Mouse (Mus musculus) midbrain, embryonic 15.5 days (tissue): ENCODE data around the gene Tmem106c. TPM values are rescaled to one million over a fixed set of nuclear protein-coding genes. Genes with fewer than 3 reads are reported as not detected.

Source experiments
- ATAC-seq: fragments of 200-750 bp; cut with Nextera tagmentation; replicated peaks from 2 replicates; pipeline ENCODE4 v1.8.0; 2017; ENCODE audit warnings: moderate TSS enrichment
- H3K27ac ChIP-seq: fragments of 300-500 bp; sonication (generic); 2 replicates; pipeline ENCODE4 v1.5.1; 2015; ENCODE audit warnings: mild to moderate bottlenecking, inconsistent platforms
- H3K27me3 ChIP-seq: fragments of 300-500 bp; sonication (generic); replicated peaks from 2 replicates; pipeline ENCODE4 v1.6.1; 2015; ENCODE audit warnings: inconsistent platforms
- H3K36me3 ChIP-seq: fragments of 300-500 bp; sonication (generic); replicated peaks from 2 replicates; pipeline ENCODE4 v1.6.1; 2015; ENCODE audit warnings: inconsistent platforms
- H3K4me1 ChIP-seq: fragments of 300-500 bp; sonication (generic); 2 replicates; pipeline ENCODE4 v1.6.1; 2015; ENCODE audit warnings: inconsistent platforms
- H3K4me2 ChIP-seq: fragments of 300-500 bp; sonication (generic); 2 replicates; pipeline ENCODE4 v1.6.1; 2015; ENCODE audit warnings: inconsistent platforms, mild to moderate bottlenecking, moderate library complexity
- H3K4me3 ChIP-seq: fragments of 300-500 bp; sonication (generic); 2 replicates; pipeline ENCODE4 v1.5.1; 2015; ENCODE audit warnings: mild to moderate bottlenecking, inconsistent platforms
- H3K9ac ChIP-seq: fragments of 300-500 bp; sonication (generic); 2 replicates; pipeline ENCODE4 v1.6.1; 2015; ENCODE audit warnings: mild to moderate bottlenecking, inconsistent platforms
- H3K9me3 ChIP-seq: fragments of 300-500 bp; sonication (generic); 2 replicates; pipeline ENCODE4 v1.6.1; 2016; ENCODE audit warnings: inconsistent platforms
- WGBS: fragments of 180-500 bp; shearing (Covaris S2); methylation state at CpG from one replicate; pipeline ENCODE4 v1.1.7; 2015; ENCODE audit warnings: mixed read lengths; 5-methylcytosine and 5-hydroxymethylcytosine counted together
- polyA plus RNA-seq: library from polyadenylated mRNA; unstranded; fragments of >200 nt; fragmentation: Nextera tagmentation; extraction: Ambion mirVana; gene quantifications from 2 replicates; pipeline ENCODE4 v1.2.1, GENCODE M21; 2015

The Tmem106c gene
- polyA plus RNA-seq, 1 experiment from 2014 or later, result 56.2 TPM

DNA sequence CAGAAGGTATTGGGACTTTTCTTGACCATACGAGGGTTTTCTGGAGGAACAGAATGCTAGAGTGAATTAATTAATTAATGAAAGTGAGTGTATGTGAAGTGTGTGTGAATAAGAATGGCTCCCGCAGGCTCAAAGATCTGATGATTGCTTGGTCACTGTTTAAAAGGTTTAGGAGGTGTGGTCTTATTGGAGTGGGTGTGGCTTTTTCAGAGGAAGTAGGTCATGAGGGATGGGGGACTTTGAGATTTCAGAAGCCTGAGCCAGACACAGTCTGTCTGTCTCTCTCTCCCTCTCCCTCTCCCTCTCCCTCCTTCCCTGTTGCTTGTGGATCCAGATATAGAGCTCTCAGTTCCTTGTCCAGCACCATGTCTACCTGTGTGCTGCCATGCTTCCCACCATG is 22.7 kb upstream of the Tmem106c start:
- H3K36me3 ChIP-seq, result no peaks in the 10 kb centered on the region
- H3K27ac ChIP-seq, result no peak overlapping the region
- no peak for ATAC-seq
- no peak overlapping the region for H3K4me2 ChIP-seq
- no peaks in the 10 kb centered on the region for H3K27me3 ChIP-seq
- no peaks in the 10 kb centered on the region for H3K9me3 ChIP-seq
- no peak overlapping the region for H3K9ac ChIP-seq
- no peak overlapping the region for H3K4me3 ChIP-seq
- WGBS, result 90% methylated on average over 2 of the region's 2 CpGs
- H3K4me1 ChIP-seq, result no peaks in the 10 kb centered on the region

DNA sequence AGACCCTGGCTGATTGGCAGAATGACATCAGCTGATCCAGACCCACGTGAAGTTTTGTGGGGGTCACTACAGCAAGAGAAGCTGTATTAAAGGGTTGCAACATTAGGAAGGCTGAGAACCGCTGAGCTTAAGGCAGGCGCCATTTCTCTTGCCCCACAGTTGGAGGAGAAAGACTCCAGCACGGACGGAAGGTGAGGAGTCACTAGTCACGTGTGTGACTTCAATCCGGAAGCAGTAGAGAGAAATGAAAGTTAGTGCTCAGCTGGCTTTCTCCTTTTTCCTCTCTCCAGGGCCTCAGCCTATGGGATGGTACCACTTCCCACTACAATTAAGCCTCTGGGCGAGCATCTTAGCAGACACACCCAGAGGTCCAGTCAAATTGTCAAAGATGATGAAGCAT is 21.5 kb upstream of the Tmem106c start:
- Histone ChIP-seq H3K36me3 (no peaks in the 10 kb centered on the region), H3K9me3 (no peaks in the 10 kb centered on the region), H3K27me3 (no peaks in the 10 kb centered on the region), H3K4me2 (no peak overlapping the region), H3K27ac (no peak overlapping the region), H3K9ac (no peak overlapping the region), H3K4me3 (no peak overlapping the region), H3K4me1 (no peaks in the 10 kb centered on the region)
- ATAC-seq, result no peak
- 87% methylated on average over 8 of the region's 8 CpGs for WGBS

DNA sequence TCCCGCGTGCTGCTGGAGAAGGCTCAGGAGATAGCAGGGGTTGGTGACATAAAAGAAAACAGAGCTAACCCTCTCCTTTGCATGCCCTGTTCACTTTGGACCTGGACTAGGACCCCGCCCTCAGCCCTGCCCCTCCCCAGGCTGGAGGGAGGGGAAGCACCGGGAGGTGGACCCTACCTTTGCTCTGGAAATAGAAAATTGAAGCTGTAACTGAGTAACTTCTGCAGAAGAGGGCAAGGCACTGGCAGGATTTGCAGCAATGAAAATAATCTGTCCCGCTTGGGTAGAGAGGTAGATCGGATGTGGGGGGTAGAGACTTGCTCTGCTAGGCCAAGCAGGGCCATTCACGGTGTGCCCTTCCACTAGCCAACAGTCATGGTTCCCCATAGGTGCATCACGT is 20.6 kb upstream of the Tmem106c start:
- Histone ChIP-seq H3K36me3 (no peaks in the 10 kb centered on the region), H3K27ac (no peak overlapping the region), H3K9ac (no peak overlapping the region), H3K27me3 (no peaks in the 10 kb centered on the region), H3K9me3 (no peaks in the 10 kb centered on the region), H3K4me1 (no peaks in the 10 kb centered on the region), H3K4me2 (no peak overlapping the region), H3K4me3 (no peak overlapping the region)
- 84% methylated on average over 8 of the region's 8 CpGs for WGBS
- ATAC-seq, result no peak

DNA sequence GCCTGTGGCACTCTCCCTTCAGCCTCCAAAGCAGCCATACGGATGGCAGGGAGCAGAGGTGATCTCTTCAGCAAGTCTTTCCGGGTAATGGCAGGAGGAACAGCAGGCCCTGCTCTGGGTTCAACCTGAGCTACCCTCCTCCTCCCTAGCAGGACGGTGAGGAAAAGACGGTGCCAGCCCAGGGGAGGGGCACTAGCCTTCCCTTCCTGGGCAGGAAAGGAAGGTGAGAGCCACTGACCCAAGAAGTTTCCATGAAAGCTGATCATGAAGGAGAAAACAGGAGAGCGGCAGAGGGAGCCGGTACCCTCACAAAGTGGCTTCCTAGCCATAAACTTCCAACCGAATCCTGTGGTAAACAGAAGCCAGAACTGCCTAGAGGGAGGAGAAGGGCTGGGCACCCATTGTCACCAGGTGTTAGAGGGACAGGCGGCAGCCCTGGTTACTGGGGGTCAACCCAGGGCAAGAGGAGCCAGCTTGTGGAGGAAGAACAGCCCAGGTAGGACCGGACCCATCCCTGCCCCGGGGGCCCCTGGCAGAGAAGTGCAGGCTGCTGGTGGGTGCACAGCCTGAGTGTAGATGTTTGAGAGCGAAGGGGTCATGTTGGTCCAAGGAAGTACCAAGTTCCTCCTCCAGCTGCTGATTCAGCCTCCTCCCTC is 19.0 kb upstream of the Tmem106c start:
- ATAC-seq, result no peak
- H3K4me1 ChIP-seq, result no peaks in the 10 kb centered on the region
- H3K4me2 ChIP-seq, result no peak overlapping the region
- no peaks in the 10 kb centered on the region for H3K27me3 ChIP-seq
- 79% methylated on average over 11 of the region's 11 CpGs for WGBS
- no peaks in the 10 kb centered on the region for H3K9me3 ChIP-seq
- H3K9ac ChIP-seq, result no peak overlapping the region
- no peaks in the 10 kb centered on the region for H3K36me3 ChIP-seq
- H3K27ac ChIP-seq, result no peak overlapping the region
- no peak overlapping the region for H3K4me3 ChIP-seq

DNA sequence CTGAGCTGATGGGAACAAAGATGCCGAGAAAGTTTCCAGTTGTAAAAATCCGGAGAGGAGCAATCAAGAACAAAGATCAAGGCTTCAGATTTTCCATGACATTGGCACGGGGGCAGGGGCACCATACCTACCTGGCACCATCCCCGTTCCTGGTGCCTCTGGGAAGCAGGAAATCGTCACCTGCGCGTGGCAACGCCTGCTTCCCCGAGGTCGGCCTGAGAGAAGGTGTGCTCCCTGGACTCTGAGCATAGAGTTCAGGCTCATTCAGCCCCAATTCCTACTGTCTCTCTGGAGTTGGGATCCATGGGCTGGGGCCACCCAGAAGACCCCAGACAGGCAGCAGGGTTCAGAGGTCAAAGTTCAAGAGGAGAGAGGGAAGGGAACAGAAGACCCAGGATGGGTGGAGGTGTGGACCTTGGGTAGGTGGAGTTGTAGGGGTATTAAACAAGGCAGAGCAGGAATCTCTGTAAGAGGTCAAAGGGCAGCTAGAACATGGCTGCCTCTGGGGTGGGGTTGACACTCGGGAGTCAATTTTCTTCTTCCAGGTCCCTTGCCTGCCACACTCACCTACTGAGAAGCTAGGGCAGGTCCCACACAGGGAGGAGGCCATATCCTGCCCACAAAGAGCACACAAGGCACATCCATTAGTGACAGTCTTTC is 18.2 kb upstream of the Tmem106c start:
- 80% methylated on average over 11 of the region's 11 CpGs for WGBS
- H3K36me3 ChIP-seq, result no peaks in the 10 kb centered on the region
- H3K9me3 ChIP-seq, result no peaks in the 10 kb centered on the region
- no peak overlapping the region for H3K27ac ChIP-seq
- H3K27me3 ChIP-seq, result no peaks in the 10 kb centered on the region
- no peak for ATAC-seq
- no peaks in the 10 kb centered on the region for H3K4me1 ChIP-seq
- no peak overlapping the region for H3K4me2 ChIP-seq
- no peak overlapping the region for H3K4me3 ChIP-seq
- H3K9ac ChIP-seq, result no peak overlapping the region

DNA sequence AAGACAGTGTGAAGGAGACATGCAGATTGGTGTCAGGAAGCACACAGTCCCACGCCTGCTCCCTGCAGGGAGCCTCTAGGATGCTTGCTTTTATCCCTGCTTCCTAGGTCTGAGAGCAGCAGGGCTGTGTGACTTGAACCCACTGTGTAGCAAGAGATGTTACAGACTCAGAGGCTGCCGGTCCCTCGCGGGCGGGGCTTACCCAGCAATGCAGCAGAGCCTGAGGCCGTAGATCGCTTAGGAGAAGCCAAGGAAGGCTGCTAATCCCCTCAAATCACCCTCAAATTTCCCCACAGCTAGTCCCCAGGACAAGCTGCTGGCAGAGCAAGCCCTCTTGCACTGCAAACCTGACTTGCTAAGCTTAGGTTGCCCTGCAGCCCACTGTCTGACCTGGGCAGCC is 15.3 kb upstream of the Tmem106c start:
- Histone ChIP-seq H3K36me3 (no peaks in the 10 kb centered on the region), H3K9me3 (no peaks in the 10 kb centered on the region), H3K4me3 (no peak overlapping the region), H3K27me3 (no peaks in the 10 kb centered on the region), H3K4me1 (peaks cover 2% of the 10 kb centered on the region), H3K4me2 (no peak overlapping the region), H3K27ac (no peak overlapping the region), H3K9ac (no peak overlapping the region)
- no peak for ATAC-seq
- 27% methylated on average over 7 of the region's 7 CpGs for WGBS

DNA sequence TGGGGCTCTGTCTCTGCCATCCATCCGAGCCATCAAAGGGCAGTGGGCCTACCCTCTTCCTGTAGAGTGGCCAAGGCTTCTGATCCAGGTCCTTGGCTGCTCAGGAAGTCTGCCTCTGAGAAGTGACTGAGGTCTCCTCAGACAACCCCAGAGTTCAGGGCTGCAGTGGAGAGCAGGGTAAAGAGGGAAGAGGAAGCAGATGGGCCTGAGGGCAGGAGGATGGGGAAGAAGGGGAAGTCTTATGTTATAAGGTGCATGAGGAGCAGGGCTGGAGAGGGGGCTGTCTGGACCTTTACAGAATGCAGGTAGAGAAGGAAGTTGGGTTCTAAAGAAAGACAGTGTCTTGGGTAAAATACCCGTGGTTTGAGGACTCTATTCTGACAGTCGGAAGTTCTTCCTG is 14.3 kb upstream of the Tmem106c start:
- ATAC-seq, result no peak
- H3K9ac ChIP-seq, result no peak overlapping the region
- 74% methylated on average over 3 of the region's 3 CpGs for WGBS
- H3K27me3 ChIP-seq, result no peaks in the 10 kb centered on the region
- no peak overlapping the region for H3K4me2 ChIP-seq
- no peak overlapping the region for H3K27ac ChIP-seq
- H3K4me1 ChIP-seq, result peaks cover 2% of the 10 kb centered on the region
- no peak overlapping the region for H3K4me3 ChIP-seq
- H3K36me3 ChIP-seq, result no peaks in the 10 kb centered on the region
- H3K9me3 ChIP-seq, result no peaks in the 10 kb centered on the region

DNA sequence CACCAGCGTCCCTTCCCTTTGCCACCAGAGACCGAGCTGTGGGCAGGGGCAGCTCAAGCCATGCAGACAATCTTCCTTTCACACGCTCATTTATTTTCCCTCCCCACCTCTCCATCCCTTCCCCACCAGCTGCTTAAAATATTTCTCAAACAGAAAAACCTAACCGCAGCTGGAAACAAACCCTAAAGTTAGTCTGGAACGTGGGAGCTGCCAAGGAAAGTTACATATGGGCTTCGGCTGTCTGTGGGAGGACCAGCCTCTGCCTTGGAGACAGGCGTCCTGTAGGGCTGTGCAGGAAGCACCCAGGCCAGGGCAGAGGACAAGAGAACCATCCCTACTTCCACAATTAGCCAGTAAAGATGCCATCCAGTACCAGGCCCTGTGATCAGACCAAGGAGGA is 13.8 kb upstream of the Tmem106c start:
- Histone ChIP-seq H3K9ac (no peak overlapping the region), H3K4me3 (no peak overlapping the region), H3K4me2 (no peak overlapping the region), H3K36me3 (no peaks in the 10 kb centered on the region), H3K27ac (no peak overlapping the region), H3K9me3 (no peaks in the 10 kb centered on the region), H3K4me1 (peaks cover 2% of the 10 kb centered on the region), H3K27me3 (no peaks in the 10 kb centered on the region)
- ATAC-seq, result no peak
- 72% methylated on average over 7 of the region's 7 CpGs for WGBS

DNA sequence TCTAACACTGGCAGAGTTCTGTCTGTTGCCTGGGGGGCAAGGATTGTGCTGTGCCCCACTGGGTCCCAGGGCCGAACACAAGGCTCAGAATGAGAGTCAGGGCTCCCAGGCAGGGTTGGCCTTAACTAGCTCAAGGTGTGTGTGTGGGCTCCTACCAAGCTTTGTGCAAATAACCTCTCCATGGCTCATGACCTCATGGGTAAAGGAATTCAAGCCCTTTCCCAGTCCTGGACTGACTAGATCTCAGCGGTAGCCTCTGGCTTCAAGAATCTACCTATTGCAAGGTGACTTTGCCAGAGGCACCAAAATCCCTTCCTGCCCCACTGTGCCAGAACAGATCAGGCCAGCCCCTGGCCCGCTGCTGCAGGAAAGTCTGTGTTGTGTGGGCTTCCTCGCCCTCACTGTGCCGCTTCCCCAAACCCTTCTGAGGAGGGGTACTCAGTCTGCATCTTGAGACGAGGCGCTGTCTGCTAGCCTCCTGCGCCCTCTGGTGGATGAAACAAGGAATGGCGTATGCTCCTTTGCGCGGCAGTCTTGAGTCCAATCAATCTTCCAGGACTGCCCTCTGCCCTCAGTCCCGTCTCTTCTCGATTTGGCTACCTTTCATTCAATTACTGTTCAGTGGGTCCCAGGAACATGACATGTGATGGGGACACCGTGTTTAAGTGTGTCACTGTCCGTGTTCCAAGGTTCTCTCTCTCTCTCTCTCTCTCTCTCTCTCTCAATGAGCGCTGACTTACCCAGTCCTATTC is 11.7 kb upstream of the Tmem106c start:
- H3K9me3 ChIP-seq, result no peaks in the 10 kb centered on the region
- no peak overlapping the region for H3K4me3 ChIP-seq
- H3K27me3 ChIP-seq, result no peaks in the 10 kb centered on the region
- peak; percentile 72 for ATAC-seq
- WGBS, result 14% methylated on average over 16 of the region's 16 CpGs
- H3K27ac ChIP-seq, result no peak overlapping the region
- no peak overlapping the region for H3K9ac ChIP-seq
- H3K4me1 ChIP-seq, result peaks cover 6% of the 10 kb centered on the region
- H3K4me2 ChIP-seq, result peak overlapping the region; percentile 27; the same call in 1 of the 2 replicates
- H3K36me3 ChIP-seq, result no peaks in the 10 kb centered on the region

DNA sequence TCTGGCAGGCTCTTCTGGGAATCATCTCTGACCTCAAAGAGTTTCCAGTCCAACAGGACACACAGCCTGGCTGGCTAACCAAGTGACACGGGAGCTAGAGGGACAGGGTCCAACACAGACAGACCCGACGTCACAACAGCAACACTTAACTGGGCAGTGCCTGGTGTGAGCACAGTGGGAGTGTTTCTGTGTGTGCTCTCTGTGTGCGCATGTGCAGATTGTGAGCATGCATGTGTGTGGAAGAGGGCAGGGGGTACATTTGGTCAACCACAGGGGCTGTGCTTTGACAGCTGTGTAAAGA is 11.2 kb upstream of the Tmem106c start:
- no peaks in the 10 kb centered on the region for H3K9me3 ChIP-seq
- ATAC-seq, result no peak; the same call in 1 of the 2 replicates
- H3K36me3 ChIP-seq, result no peaks in the 10 kb centered on the region
- H3K4me1 ChIP-seq, result peaks cover 6% of the 10 kb centered on the region
- no peak overlapping the region for H3K27ac ChIP-seq
- WGBS, result 69% methylated on average over 4 of the region's 4 CpGs
- H3K9ac ChIP-seq, result no peak overlapping the region
- no peaks in the 10 kb centered on the region for H3K27me3 ChIP-seq
- H3K4me3 ChIP-seq, result no peak overlapping the region
- no peak overlapping the region for H3K4me2 ChIP-seq

DNA sequence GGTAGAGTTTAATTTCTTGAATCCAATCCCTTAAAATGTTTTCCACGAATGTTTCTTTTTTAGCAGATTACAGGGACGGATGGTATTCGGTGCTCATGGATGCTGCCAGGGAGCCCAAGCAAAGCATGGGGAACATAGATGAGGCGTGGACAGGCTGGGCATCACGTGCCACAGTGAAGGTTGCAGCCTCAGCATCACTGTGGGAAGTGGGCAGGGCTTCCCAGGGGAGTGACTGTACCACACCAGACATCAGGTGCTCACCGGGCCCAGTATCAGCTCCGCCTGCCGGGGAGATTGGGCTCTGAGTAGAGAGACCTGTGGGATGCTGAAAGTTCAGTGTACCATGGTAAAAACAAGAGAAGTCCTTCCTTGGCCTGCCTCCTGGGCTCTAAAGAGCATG is 9.3 kb upstream of the Tmem106c start:
- no peak overlapping the region for H3K4me2 ChIP-seq
- no peaks in the 10 kb centered on the region for H3K27me3 ChIP-seq
- H3K4me3 ChIP-seq, result no peak overlapping the region
- ATAC-seq, result no peak
- H3K9ac ChIP-seq, result no peak overlapping the region
- H3K27ac ChIP-seq, result no peak overlapping the region
- no peaks in the 10 kb centered on the region for H3K36me3 ChIP-seq
- 82% methylated on average over 8 of the region's 8 CpGs for WGBS
- H3K4me1 ChIP-seq, result peaks cover 6% of the 10 kb centered on the region
- H3K9me3 ChIP-seq, result no peaks in the 10 kb centered on the region

DNA sequence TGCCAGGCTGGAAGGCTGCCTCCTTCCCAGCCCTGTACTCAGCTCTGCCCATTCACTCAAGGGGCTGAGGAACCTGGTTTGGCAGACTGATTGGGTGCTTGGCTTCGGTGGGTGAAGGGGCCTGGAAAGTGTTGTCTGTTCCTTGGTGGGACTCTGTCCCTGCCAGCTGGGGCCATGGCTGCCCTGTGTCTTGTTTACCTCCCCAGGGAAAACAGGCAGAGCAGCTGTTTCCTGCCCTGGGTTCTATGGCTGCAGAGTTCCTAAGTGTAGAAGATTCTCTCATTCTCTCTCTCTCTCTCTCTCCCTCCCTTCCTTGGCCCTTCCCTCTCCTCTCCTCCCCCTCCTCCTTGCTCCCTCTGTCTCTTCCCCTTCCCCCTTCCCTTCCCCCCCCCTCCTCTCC is 8.7 kb upstream of the Tmem106c start:
- Histone ChIP-seq H3K36me3 (no peaks in the 10 kb centered on the region), H3K4me2 (no peak overlapping the region), H3K27me3 (no peaks in the 10 kb centered on the region), H3K4me3 (no peak overlapping the region), H3K27ac (no peak overlapping the region), H3K9me3 (no peaks in the 10 kb centered on the region), H3K9ac (no peak overlapping the region), H3K4me1 (peaks cover 6% of the 10 kb centered on the region)
- no peak for ATAC-seq
- 50% methylated on average over 1 of the region's 1 CpGs for whole genome bisulfite sequencing

DNA sequence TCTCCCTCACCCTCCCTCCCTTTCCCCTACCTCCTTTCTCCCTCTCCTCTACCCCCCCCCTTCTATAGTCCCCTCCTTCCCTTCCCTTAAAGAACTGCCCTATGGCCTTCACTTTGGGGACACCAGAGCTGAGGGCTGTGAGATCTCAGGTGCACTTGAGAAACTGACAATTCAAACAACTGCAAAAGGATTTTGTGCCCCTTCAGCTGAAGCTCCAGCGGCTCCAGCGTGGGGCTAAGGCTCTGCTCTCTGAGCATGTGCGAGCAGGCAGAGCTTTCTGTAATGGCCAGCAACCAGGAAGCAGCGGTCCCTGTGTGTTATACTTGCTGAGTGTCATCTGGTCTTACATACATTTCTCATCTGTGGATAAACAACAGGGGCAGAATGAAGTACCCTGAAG is 8.3 kb upstream of the Tmem106c start:
- WGBS, result 22% methylated on average over 4 of the region's 4 CpGs
- H3K9me3 ChIP-seq, result no peaks in the 10 kb centered on the region
- no peaks in the 10 kb centered on the region for H3K27me3 ChIP-seq

More for the DNA sequence above, 8.3 kb upstream of the Tmem106c start:
- Histone ChIP-seq H3K4me1 (peaks cover 6% of the 10 kb centered on the region), H3K36me3 (no peaks in the 10 kb centered on the region), H3K27ac (no peak overlapping the region), H3K4me3 (no peak overlapping the region), H3K4me2 (no peak overlapping the region), H3K9ac (no peak overlapping the region)
- no peak for ATAC-seq
